Comparison of ENCODE assay signal across 14 mouse cellular contexts in the genomic region with DNA sequence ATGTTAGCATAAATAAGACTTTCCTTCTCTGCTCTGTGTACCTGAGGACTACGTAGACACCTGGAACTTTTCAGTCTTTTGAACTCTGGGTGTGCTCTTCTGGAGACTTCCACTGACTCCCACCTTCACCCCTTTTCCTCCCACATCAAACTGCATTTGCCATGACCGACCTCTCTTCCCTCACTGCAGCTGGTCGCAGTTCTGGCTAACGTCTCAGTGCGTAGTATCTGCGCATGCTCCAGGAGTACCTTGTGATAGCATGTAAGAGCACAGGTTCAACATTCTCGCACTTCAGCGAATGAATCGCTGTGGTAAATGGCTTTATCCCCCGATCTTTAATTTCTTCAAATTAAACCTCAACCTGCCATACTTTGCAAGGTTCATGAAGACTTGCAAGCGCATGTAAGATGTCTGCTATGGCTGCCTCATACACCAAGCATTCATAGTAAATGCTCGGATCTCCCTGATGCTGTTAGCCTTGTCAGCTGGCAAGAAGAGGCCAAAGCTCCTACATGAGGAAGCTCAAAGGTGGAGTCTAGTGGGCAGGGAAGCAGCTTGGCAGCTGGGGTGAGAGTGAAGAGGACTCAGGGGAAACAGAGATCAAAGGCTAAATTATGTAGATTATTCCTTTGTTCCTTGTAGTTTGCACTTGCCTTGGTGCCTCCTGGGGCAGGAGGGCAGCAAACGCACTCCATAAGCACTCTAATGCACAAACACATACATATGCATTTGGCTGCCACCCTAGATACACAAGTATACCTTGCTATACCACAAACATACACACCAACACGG. TPM values are rescaled to one million over a fixed set of nuclear protein-coding genes. Genes with fewer than 3 reads are reported as not detected.
DNase-seq lines count a peak whose midpoint lies in the region; ATAC-seq and TF ChIP-seq lines count a peak whose summit lies in the region.
"Had no signal": no experiment of that assay in that cellular context is flagged by ENCODE, and none has a peak within 500 bp of the region (broad histone marks: within the 10 kb centered on the region; RNA-seq: fewer than 3 reads in every experiment).

No protein-coding gene starts in this region.

- ATAC-seq in heart, embryonic 16.5 days (replicated peaks; ENCODE audit: extremely low read depth, insufficient read depth, low FRiP score) = peak; percentile 70
- peak; percentile 40; the same call in 1 of the 2 replicates for ATAC-seq in hindbrain, embryonic 14.5 days (ENCODE audit: low FRiP score)
- ATAC-seq in midbrain, embryonic 16.5 days = peak; percentile 66

- 78% methylated on average over 14 of the region's 14 CpGs for WGBS in heart, embryonic 16.5 days
- 79% methylated on average over 14 of the region's 14 CpGs for WGBS in hindbrain, embryonic 14.5 days
- WGBS in midbrain, embryonic 16.5 days = 78% methylated on average over 14 of the region's 14 CpGs

- no peak overlapping the region for H3K4me3 ChIP-seq in heart, embryonic 16.5 days (ENCODE audit: low read length)
- H3K4me3 ChIP-seq in hindbrain, embryonic 14.5 days (replicated peaks; ENCODE audit: low read length) = no peak overlapping the region
- H3K4me3 ChIP-seq in midbrain, embryonic 16.5 days (ENCODE audit: low read depth, low read length) = no peak overlapping the region
- H3K4me3 ChIP-seq: layer of hippocampus, adult 2 months had no signal

- H3K4me1 ChIP-seq in heart, embryonic 16.5 days (ENCODE audit: control insufficient read depth, insufficient read depth, low read length) = no peaks in the 10 kb centered on the region
- no peaks in the 10 kb centered on the region for H3K4me1 ChIP-seq in hindbrain, embryonic 14.5 days (replicated peaks; ENCODE audit: control insufficient read depth, insufficient read depth, low read length)
- peaks cover 6% of the 10 kb centered on the region for H3K4me1 ChIP-seq in midbrain, embryonic 16.5 days (ENCODE audit: control insufficient read depth, insufficient read depth, low read length)

- no peak overlapping the region for H3K4me2 ChIP-seq in heart, embryonic 16.5 days (ENCODE audit: low read depth, low read length)
- H3K4me2 ChIP-seq in hindbrain, embryonic 14.5 days (replicated peaks) = no peak overlapping the region
- no peak overlapping the region for H3K4me2 ChIP-seq in midbrain, embryonic 16.5 days (ENCODE audit: low read length)

- H3K27ac ChIP-seq in heart, embryonic 16.5 days (ENCODE audit: low read length) = no peak overlapping the region
- H3K27ac ChIP-seq in hindbrain, embryonic 14.5 days = no peak overlapping the region
- peak overlapping the region; percentile 53 for H3K27ac ChIP-seq in midbrain, embryonic 16.5 days (ENCODE audit: low read length)
- H3K27ac ChIP-seq: macrophage had no signal

- intact Hi-C loops in heart, postnatal 25 days (cut with DNase I) = no loop called here

- H3K36me3 ChIP-seq in heart, embryonic 16.5 days (ENCODE audit: control insufficient read depth, insufficient read depth) = no peaks in the 10 kb centered on the region
- no peaks in the 10 kb centered on the region for H3K36me3 ChIP-seq in hindbrain, embryonic 14.5 days (replicated peaks; ENCODE audit: control insufficient read depth, insufficient read depth)
- no peaks in the 10 kb centered on the region for H3K36me3 ChIP-seq in midbrain, embryonic 16.5 days (ENCODE audit: control insufficient read depth, insufficient read depth, low read length)

- no peaks in the 10 kb centered on the region for H3K9me3 ChIP-seq in heart, embryonic 16.5 days (replicated peaks; ENCODE audit: control insufficient read depth, low read length)
- no peaks in the 10 kb centered on the region for H3K9me3 ChIP-seq in hindbrain, embryonic 14.5 days (ENCODE audit: control insufficient read depth, low read length)
- no peaks in the 10 kb centered on the region for H3K9me3 ChIP-seq in midbrain, embryonic 16.5 days (replicated peaks; ENCODE audit: control insufficient read depth, low read length, poor library complexity, severe bottlenecking)

- no peak overlapping the region for H3K9ac ChIP-seq in heart, embryonic 16.5 days (ENCODE audit: low read length)
- no peak overlapping the region for H3K9ac ChIP-seq in hindbrain, embryonic 14.5 days
- H3K9ac ChIP-seq in midbrain, embryonic 16.5 days (ENCODE audit: low read depth, low read length) = no peak overlapping the region

- TF ChIP-seq CTCF in brain, embryonic 14.5 days (IDR thresholded peaks at IDR 0.05; ENCODE audit: borderline replicate concordance, extremely low read depth, insufficient read depth, insufficient read length) = no peak

- no peak for TF ChIP-seq POLR2A in brain, embryonic 14.5 days (IDR thresholded peaks at IDR 0.05; ENCODE audit: borderline replicate concordance, extremely low read depth, insufficient read depth, insufficient read length, poor library complexity, severe bottlenecking)

- no peak for DNase-seq in heart, postnatal 25 days (ENCODE audit: low spot score)
- peak; percentile 64 for DNase-seq in brain, embryonic 14.5 days (ENCODE audit: low read depth)
- DNase-seq in hindbrain, embryonic 14.5 days (ENCODE audit: low spot score) = no peak
- no peak for DNase-seq in urinary bladder, postnatal 25 days (ENCODE audit: low spot score)
- no peak for DNase-seq in adrenal gland, adult 18-20 months (ENCODE audit: low spot score in 2 of 2)
- no peak for DNase-seq in lung, postnatal 14 days
- DNase-seq: adrenal gland, postnatal 14 days; gastrocnemius, postnatal 36 days; lung, adult 18-20 months had no signal

- H3K27me3 ChIP-seq in heart, embryonic 16.5 days (ENCODE audit: control insufficient read depth, insufficient read depth, low read length) = no peaks in the 10 kb centered on the region
- H3K27me3 ChIP-seq in hindbrain, embryonic 14.5 days (ENCODE audit: control insufficient read depth, insufficient read depth, low read length) = no peaks in the 10 kb centered on the region
- H3K27me3 ChIP-seq in midbrain, embryonic 16.5 days (ENCODE audit: control insufficient read depth, insufficient read depth, low read depth, low read length) = no peaks in the 10 kb centered on the region

RNA-seq across cellular contexts. Expression of a gene that starts 19.2 kb away (rescaled TPM):
- polyA plus RNA-seq in heart, embryonic 16.5 days (2015; fragmentation: Nextera tagmentation; extraction: Ambion mirVana) = 21.9 and 24.9 TPM in 2 replicates
- total RNA-seq in heart, postnatal 25 days (2021) = 10 to 100 TPM; 19.1 to 20.0 TPM
- 63.9 and 79.6 TPM in 2 replicates for polyA plus RNA-seq in brain, embryonic 14.5 days (2012; rRNA removed)
- 132 and 141 TPM in 2 replicates for polyA plus RNA-seq in hindbrain, embryonic 14.5 days (2014; fragmentation: Nextera tagmentation; extraction: Ambion mirVana)
- 108 and 119 TPM in 2 replicates for polyA plus RNA-seq in midbrain, embryonic 16.5 days (2015; fragmentation: Nextera tagmentation; extraction: Ambion mirVana)
- 10 to 100 TPM; 28.2 to 53.9 TPM for total RNA-seq in adrenal gland, adult 18-20 months (2021)

RNA-seq across cellular contexts. Expression of a gene that starts 53.2 kb away (rescaled TPM):
- polyA plus RNA-seq in heart, embryonic 16.5 days (2015; fragmentation: Nextera tagmentation; extraction: Ambion mirVana) = 0.87 and 1.2 TPM in 2 replicates
- total RNA-seq in heart, postnatal 25 days (2021) = 1 to 10 TPM in 1 of 2 experiments, under 1 TPM in 1; 0.78 to 1.0 TPM
- 9.8 and 11.3 TPM in 2 replicates for polyA plus RNA-seq in brain, embryonic 14.5 days (2012; rRNA removed)
- polyA plus RNA-seq in hindbrain, embryonic 14.5 days (2014; fragmentation: Nextera tagmentation; extraction: Ambion mirVana) = 4.5 and 6.3 TPM in 2 replicates
- 4.2 and 5.3 TPM in 2 replicates for polyA plus RNA-seq in midbrain, embryonic 16.5 days (2015; fragmentation: Nextera tagmentation; extraction: Ambion mirVana)
- under 1 TPM; 0.33 to 0.38 TPM for total RNA-seq in adrenal gland, adult 18-20 months (2021)
- total RNA-seq: MEL had no signal
- polyA plus RNA-seq: macrophage had no signal
